Mouse (Mus musculus) hindbrain, embryonic 14.5 days (tissue): ENCODE data around the gene Carm1. TPM values are rescaled to one million over a fixed set of nuclear protein-coding genes. Genes with fewer than 3 reads are reported as not detected.

ENCODE experiments used
- ATAC-seq: fragments of 200-750 bp; cut with Nextera tagmentation; 2 replicates; pipeline ENCODE4 v1.8.0; 2017; ENCODE audit warnings: moderate number of reproducible peaks, mild to moderate bottlenecking, moderate TSS enrichment, moderate library complexity; ENCODE audit not compliant: low FRiP score
- DNase-seq: peaks from one replicate; pipeline ENCODE4 v3.0.0-alpha.2; 2015; ENCODE audit warnings: low spot score
- H3K27ac ChIP-seq: fragments of 300-500 bp; sonication (generic); 2 replicates; pipeline ENCODE4 v1.5.1; 2014; ENCODE audit warnings: mild to moderate bottlenecking, moderate library complexity
- H3K27me3 ChIP-seq: fragments of 300-500 bp; sonication (generic); 2 replicates; pipeline ENCODE4 v1.6.1; 2014; ENCODE audit warnings: mild to moderate bottlenecking, low read length, mixed read lengths; ENCODE audit not compliant: control insufficient read depth, insufficient read depth
- H3K36me3 ChIP-seq: fragments of 300-500 bp; sonication (generic); replicated peaks from 2 replicates; pipeline ENCODE4 v1.6.1; 2014; ENCODE audit not compliant: control insufficient read depth, insufficient read depth
- H3K4me1 ChIP-seq: fragments of 300-500 bp; sonication (generic); replicated peaks from 2 replicates; pipeline ENCODE4 v1.6.1; 2014; ENCODE audit warnings: antibody characterized with exemption, low read length, mixed read lengths; ENCODE audit not compliant: control insufficient read depth, insufficient read depth
- H3K4me2 ChIP-seq: fragments of 300-500 bp; sonication (generic); replicated peaks from 2 replicates; pipeline ENCODE4 v1.6.1; 2014; ENCODE audit warnings: mild to moderate bottlenecking, moderate library complexity
- H3K4me3 ChIP-seq: fragments of 300-500 bp; sonication (generic); replicated peaks from 2 replicates; pipeline ENCODE4 v1.5.1; 2014; ENCODE audit warnings: mild to moderate bottlenecking, low read length
- H3K9ac ChIP-seq: fragments of 300-500 bp; sonication (generic); 2 replicates; pipeline ENCODE4 v1.6.1; 2014
- H3K9me3 ChIP-seq: fragments of 300-500 bp; sonication (generic); 2 replicates; pipeline ENCODE4 v1.6.1; 2016; ENCODE audit warnings: low read length; ENCODE audit not compliant: control insufficient read depth
- WGBS: fragments of 180-500 bp; shearing (Covaris S2); extraction: QIAGEN DNeasy Blood & Tissue Kit; methylation state at CpG from one replicate; pipeline ENCODE4 v1.1.7; 2014; 5-methylcytosine and 5-hydroxymethylcytosine counted together
- polyA plus RNA-seq: library from polyadenylated mRNA; unstranded; fragments of >200 nt; fragmentation: Nextera tagmentation; extraction: Ambion mirVana; gene quantifications from 2 replicates; pipeline ENCODE4 v1.2.1, GENCODE M21; 2014

Carm1 gene
- polyA plus RNA-seq, 1 experiment from 2014 or later, result 37.0 TPM

DNA sequence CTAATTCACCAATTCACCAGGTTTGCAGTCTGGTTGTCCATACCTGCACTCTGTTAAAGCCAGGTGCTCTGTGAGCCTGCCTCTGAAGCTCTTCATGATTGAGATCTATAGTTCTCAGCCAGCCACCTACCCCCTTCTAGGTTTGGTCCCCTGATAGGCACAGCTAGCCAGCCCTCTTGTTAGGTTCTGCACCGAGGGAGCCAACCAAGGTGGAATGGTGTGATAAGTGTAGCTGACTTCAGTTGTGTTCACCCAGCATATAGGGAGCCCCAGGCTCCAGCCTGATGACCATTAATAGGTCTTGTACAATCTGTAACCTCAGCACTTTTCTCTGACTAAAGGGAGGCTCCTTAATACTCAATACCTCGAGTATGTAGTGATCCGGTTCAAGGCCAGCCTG, 53.5 kb downstream of the Carm1 start:
- no peak for ATAC-seq
- H3K4me2 ChIP-seq, result no peak overlapping the region
- H3K27ac ChIP-seq, result no peak overlapping the region
- no peaks in the 10 kb centered on the region for H3K9me3 ChIP-seq
- no peak overlapping the region for H3K4me3 ChIP-seq
- no peaks in the 10 kb centered on the region for H3K27me3 ChIP-seq
- H3K9ac ChIP-seq, result no peak overlapping the region
- DNase-seq, result no peak
- WGBS, result 85% methylated on average over 3 of the region's 3 CpGs
- peaks cover 15% of the 10 kb centered on the region; the same call in 1 of the 2 replicates for H3K36me3 ChIP-seq
- peaks cover 2% of the 10 kb centered on the region; the same call in 1 of the 2 replicates for H3K4me1 ChIP-seq

DNA sequence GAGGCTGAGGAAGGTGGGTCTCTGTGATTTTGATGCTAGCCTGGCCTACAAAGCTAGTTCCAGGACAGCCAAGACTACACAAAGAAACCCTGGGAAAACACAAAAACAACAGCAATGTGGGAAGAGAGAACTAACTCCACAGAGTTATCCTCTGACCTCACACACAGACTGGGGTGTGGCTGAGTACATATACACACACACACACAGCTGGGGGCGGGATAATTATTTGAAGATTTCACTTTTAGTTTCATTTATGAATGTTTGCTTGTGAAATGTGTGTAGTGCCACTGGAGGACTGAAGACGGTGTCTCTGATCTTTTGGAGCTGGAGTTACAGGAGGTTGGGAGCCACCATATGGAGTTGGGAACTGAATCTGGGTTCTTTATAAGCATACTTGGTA, 54.4 kb downstream of the Carm1 start:
- Histone ChIP-seq H3K27me3 (no peaks in the 10 kb centered on the region), H3K9me3 (no peaks in the 10 kb centered on the region), H3K9ac (no peak overlapping the region), H3K4me3 (no peak overlapping the region), H3K27ac (no peak overlapping the region), H3K4me2 (no peak overlapping the region), H3K36me3 (peaks cover 7% of the 10 kb centered on the region; the same call in 1 of the 2 replicates), H3K4me1 (no peaks in the 10 kb centered on the region)
- WGBS, result 89% methylated on average over 2 of the region's 2 CpGs
- ATAC-seq (no peak), DNase-seq (no peak)

DNA sequence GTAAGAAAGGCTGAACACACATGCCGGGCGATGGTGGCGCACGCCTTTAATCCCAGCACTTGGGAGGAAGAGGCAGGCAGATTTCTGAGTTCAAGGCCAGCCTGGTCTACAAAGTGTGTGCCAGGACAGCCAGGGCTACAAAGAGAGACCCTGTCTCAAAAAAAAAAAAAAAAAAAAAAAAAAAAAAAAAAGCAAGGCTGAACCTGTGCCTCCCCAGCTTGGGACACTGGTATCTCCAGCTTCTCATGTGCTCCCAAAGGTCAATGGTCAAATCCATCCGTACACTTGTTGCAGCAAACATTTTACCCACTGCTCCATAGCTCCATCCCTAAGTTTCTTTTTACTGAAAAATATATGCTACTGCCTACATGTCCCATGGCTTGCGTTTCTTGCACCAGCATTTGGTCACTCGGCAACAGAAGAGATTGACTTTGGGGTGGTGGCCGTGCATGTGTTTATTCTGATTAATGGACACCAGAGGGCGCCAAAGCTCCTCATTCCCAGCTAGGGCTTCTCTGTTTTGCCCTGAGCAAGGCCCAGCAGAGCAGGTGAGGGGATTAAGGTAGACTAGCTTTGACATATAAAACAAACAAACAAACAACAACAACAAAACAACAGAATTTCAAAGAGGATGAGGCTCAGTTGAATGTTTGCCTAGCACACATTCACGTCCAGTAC, 55.2 kb downstream of the Carm1 start:
- 51% methylated on average over 10 of the region's 10 CpGs for WGBS
- H3K4me2 ChIP-seq, result no peak overlapping the region

DNA sequence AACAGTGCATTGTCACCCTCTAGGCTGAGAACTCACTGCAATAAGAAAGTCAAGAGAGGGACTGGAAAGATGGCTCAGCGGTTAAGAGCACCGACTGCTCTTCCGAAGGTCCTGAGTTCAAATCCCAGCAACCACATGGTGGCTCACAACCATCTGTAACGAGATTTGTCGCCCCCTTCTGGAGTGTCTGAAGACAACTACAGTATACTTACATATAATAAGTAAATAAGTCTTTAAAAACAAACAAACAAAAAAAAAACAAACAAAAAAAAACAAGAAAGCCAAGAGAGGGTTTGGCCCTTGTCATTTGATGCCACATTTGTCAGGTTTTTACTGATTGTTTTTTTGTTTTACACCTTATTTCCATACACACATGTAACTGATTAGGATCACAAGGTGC, 57.4 kb downstream of the Carm1 start:
- Histone ChIP-seq H3K27me3 (no peaks in the 10 kb centered on the region), H3K36me3 (no peaks in the 10 kb centered on the region), H3K4me3 (no peak overlapping the region), H3K27ac (no peak overlapping the region), H3K9me3 (no peaks in the 10 kb centered on the region), H3K4me2 (no peak overlapping the region), H3K4me1 (no peaks in the 10 kb centered on the region), H3K9ac (no peak overlapping the region)
- DNase-seq (no peak), ATAC-seq (no peak)
- WGBS, result 72% methylated on average over 5 of the region's 5 CpGs

More for the DNA sequence above, 55.2 kb downstream of the Carm1 start:
- Histone ChIP-seq H3K4me3 (no peak overlapping the region), H3K27ac (no peak overlapping the region), H3K36me3 (0 out of 2 replicates have a peak, but pooled peaks cover under 1% of the 10 kb centered on the region), H3K27me3 (no peaks in the 10 kb centered on the region), H3K9me3 (no peaks in the 10 kb centered on the region), H3K9ac (no peak overlapping the region), H3K4me1 (no peaks in the 10 kb centered on the region)
- DNase-seq, result peak; percentile 85
- ATAC-seq, result peak; percentile 72

DNA sequence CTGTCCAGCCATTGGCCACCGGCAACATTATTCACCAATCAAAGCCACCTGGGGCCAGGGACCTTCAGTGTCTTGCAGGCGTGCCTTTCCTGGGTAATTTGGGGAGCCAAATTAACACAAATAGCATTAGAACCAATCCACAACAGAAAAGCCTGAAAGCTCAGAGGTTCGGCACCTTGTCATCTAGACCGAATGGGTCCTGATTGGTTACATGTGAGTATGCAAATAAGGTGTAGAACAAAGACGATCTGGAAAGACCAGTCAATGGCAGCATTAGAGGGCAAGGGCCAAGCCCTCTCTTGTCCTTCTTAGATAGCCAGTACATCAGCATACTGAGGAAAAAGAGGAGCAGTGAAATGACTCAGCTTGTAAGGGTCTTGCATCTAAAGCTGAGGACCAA, 59.2 kb downstream of the Carm1 start:
- no peaks in the 10 kb centered on the region for H3K36me3 ChIP-seq
- H3K4me2 ChIP-seq, result no peak overlapping the region
- H3K27me3 ChIP-seq, result no peaks in the 10 kb centered on the region
- H3K4me1 ChIP-seq, result no peaks in the 10 kb centered on the region
- H3K27ac ChIP-seq, result no peak overlapping the region
- 77% methylated on average over 5 of the region's 5 CpGs for WGBS
- H3K9me3 ChIP-seq, result no peaks in the 10 kb centered on the region
- no peak for ATAC-seq
- DNase-seq, result no peak
- H3K9ac ChIP-seq, result no peak overlapping the region
- no peak overlapping the region for H3K4me3 ChIP-seq

DNA sequence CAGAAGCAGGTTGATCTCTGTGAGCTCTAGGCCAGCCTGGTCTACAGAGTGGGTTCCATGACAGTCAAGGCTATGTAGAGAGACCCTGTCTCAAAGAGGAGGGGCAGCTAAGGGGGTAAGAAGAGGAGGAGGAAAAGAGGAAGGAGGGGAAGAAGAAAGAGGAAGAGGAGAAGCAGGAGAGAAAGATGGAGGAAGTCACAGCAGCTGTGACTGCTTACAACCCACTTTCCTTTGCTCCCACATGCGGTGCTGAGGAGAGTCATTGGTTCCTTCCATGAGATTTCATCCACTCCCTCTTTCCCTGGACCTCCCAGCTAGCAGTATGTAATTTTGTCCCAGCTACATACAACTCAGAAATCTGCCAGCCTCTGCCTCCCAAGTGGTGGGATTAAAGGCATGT, 60.0 kb downstream of the Carm1 start:
- WGBS, result 95% methylated on average over 1 of the region's 1 CpGs
- Histone ChIP-seq H3K36me3 (no peaks in the 10 kb centered on the region), H3K4me1 (no peaks in the 10 kb centered on the region), H3K9me3 (no peaks in the 10 kb centered on the region), H3K27ac (no peak overlapping the region), H3K4me2 (no peak overlapping the region), H3K27me3 (no peaks in the 10 kb centered on the region), H3K4me3 (no peak overlapping the region), H3K9ac (no peak overlapping the region)
- DNase-seq (no peak), ATAC-seq (no peak)

DNA sequence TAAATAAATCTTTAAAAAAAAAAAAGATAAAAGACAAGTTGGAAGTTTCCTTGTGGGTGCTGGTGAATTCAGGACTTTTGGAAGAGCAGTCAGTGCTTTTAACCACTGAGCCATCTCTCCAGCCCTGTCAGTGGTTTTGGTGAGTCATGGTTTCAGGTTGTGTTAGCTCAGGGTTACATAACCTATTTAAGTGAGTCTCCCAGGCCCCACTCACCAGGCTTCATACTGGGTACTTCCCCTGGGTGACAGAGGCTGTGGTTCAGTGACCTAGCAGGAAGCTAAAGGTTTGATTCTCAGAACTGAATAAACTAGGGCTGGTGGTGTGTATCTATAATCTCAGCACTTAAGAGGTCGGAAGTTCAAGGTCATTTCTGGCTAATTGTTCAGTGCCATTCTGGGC, 63.2 kb downstream of the Carm1 start:
- no peaks in the 10 kb centered on the region for H3K36me3 ChIP-seq
- WGBS, result 94% methylated on average over 1 of the region's 1 CpGs
- H3K4me1 ChIP-seq, result 0 out of 2 replicates have a peak, but pooled peaks cover 2% of the 10 kb centered on the region
- DNase-seq (no peak), ATAC-seq (no peak)
- no peak overlapping the region for H3K27ac ChIP-seq
- no peak overlapping the region for H3K9ac ChIP-seq
- no peaks in the 10 kb centered on the region for H3K27me3 ChIP-seq
- H3K9me3 ChIP-seq, result no peaks in the 10 kb centered on the region
- no peak overlapping the region for H3K4me3 ChIP-seq
- no peak overlapping the region for H3K4me2 ChIP-seq

DNA sequence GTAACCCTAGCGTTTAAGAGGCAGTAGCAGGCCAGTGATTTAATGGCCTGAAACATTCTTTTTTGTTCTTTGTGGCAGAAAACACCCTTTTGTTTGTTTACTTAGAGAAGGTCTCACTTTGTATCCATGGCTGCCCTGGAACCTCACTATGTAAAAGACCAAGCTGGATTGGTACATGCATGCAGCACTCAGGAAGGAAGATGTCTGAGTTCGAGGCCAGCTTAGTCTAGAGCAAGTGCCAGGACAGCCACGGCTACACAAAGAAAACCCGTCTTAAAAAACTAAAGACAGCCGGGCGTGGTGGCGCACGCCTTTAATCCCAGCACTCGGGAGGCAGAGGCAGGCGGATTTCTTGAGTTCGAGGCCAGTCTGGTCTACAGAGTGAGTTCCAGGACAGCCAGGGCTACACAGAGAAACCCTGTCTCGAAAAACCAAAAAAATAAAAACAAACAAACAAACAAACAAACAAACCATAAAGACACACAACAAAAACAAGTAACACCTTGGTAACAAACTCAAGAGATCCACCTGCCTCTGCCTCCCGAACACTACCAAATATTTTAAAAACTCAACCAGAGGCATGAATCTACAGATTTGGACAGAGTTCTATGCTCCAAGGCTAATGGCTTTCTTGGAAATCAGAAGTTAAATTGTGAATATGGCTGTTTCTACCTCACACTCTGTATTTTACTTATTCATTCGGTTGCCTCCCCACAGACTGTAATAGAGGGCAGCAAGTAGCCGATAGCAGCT, 68.3 kb downstream of the Carm1 start:
- ATAC-seq (no peak), DNase-seq (peak; percentile 28)
- Histone ChIP-seq H3K36me3 (0 out of 2 replicates have a peak, but pooled peaks cover 5% of the 10 kb centered on the region), H3K9ac (peak overlapping the region; percentile 70), H3K27ac (peak overlapping the region; percentile 99), H3K9me3 (no peaks in the 10 kb centered on the region), H3K4me2 (peak overlapping the region; percentile 60), H3K27me3 (no peaks in the 10 kb centered on the region), H3K4me1 (peaks cover 14% of the 10 kb centered on the region), H3K4me3 (peak overlapping the region; percentile 77)
- 83% methylated on average over 15 of the region's 15 CpGs for WGBS

DNA sequence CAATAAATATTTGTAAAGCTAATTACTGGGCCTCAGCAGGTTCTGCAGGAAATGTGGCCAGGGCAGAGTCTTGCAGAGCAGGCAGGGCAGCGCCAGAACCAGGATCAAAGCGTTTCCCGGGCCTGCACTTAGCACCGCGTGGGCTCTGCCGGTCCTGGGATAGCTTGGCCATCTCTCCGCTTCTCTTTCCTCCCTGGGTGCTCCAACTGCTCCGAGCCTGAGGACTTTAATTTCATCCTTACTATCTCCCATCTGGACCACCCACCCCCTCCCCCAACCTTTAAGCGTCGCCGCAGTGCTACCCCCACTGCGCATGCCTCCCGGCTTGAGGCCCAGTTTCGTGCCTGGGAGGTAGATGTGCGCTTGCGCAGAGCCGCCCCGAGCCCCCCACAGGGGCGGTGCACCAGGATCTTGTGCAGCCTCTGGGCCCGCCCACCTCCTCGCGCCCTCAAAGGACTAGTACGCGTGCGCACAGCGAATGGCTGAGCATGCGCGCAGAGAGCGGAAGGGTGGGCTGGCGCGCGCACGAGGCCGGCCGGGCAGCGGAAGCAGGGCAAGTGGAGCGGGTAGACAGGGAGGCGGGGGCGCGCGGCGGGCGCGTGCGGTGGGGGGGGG, 69.0 kb downstream of the Carm1 start, which contains the start of gene Smarca4:
TSS of gene Smarca4 (plus strand) at position 553 of the 615 bp plus-strand sequence.
- Histone ChIP-seq H3K9me3 (no peaks in the 10 kb centered on the region), H3K27me3 (no peaks in the 10 kb centered on the region), H3K36me3 (0 out of 2 replicates have a peak, but pooled peaks cover 5% of the 10 kb centered on the region), H3K4me1 (peaks cover 14% of the 10 kb centered on the region), H3K4me2 (peak within 1 kb of the TSS; percentile 69), H3K9ac (peak within 1 kb of the TSS; percentile 95), H3K27ac (peak within 1 kb of the TSS; percentile 99), H3K4me3 (peak within 1 kb of the TSS; percentile 77)
- WGBS, result under 1% methylated on average over 35 of the region's 45 CpGs
- peak; percentile 92 for ATAC-seq
- peak; percentile 100 for DNase-seq
